8 mouse cellular contexts compared by ENCODE assay signal in the genomic region with DNA sequence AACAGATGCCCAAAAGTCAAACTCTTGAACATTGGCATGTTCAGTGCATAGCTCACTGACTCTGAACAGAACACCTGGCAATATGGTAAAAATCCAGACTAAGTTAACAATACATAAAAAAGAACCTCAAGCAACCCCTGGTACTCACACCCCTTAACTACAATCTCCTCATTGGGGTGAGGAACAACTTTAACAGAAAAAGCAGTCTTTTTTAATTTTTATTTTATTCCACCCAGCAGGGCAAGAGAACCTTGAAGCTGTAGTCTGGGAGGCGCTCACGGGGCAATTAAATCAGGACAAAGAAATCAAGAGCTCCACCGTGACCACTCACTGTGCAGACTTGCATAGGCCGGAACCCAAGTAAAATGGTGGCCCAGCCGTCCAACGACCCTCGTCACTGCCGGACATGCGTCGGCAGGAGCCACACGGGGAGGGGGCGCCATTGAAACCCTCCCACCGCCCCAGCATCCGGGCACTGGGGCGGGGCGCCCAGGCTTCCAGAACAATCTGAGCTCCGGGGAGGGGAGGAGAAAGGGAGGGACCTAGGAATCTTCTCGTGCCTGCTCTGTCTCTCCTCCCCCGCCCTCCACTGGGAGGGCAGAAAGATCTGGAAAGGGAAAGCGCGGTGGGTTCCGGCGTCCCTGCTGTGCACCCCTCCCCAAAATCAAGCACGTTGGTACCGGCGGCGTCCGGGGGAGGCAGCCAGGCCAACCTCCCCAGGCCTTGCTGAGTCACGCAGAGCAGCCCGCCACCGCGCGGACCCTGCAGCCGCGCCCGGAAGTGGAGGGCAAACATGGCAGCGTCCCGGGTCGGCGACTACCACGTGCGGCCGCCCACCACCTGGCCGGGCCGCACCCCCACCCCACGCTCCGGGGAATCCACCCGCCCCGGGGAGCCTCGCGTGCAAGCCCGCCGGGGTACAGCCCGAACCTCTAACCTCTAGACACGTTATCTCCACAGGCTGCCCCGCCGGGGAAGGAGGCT. TPM values are rescaled to one million over a fixed set of nuclear protein-coding genes. Genes with fewer than 3 reads are reported as not detected.
DNase-seq lines count a peak whose midpoint lies in the region; ATAC-seq and TF ChIP-seq lines count a peak whose summit lies in the region.

No protein-coding gene starts in this region.

- peak; percentile 86 for DNase-seq in 3134 (ENCODE audit: extremely low read depth, insufficient read length, low spot score)
- DNase-seq in adrenal gland, postnatal 10 days: peak; percentile 81
- DNase-seq in heart, adult 8-10 months (ENCODE audit: low spot score): peak; percentile 75
- peak; percentile 89 for DNase-seq in kidney, adult 2 months
- DNase-seq in limb, embryonic 14.5 days (ENCODE audit: low spot score): peak; percentile 91
- peak; percentile 89 for DNase-seq in midbrain, embryonic 14.5 days
- peak; percentile 62 to 64 for DNase-seq in spleen, postnatal 36 days (ENCODE audit: low spot score in 2 of 2)

- peak; percentile 48 for ATAC-seq in embryonic facial prominence, embryonic 13.5 days (ENCODE audit: insufficient number of reproducible peaks, insufficient read depth, low FRiP score, low TSS enrichment, low read depth)
- peak; percentile 41 for ATAC-seq in limb, embryonic 14.5 days (ENCODE audit: low FRiP score, low read depth)
- ATAC-seq in midbrain, embryonic 14.5 days (ENCODE audit: low FRiP score, low TSS enrichment): peak; percentile 60

- H3K9ac ChIP-seq in embryonic facial prominence, embryonic 13.5 days: peak overlapping the region; percentile 100
- peak overlapping the region; percentile 98 for H3K9ac ChIP-seq in limb, embryonic 14.5 days (ENCODE audit: low read depth, low read length, severe bottlenecking)
- peak overlapping the region; percentile 98 for H3K9ac ChIP-seq in midbrain, embryonic 14.5 days (replicated peaks; ENCODE audit: low read length)

- no peak for TF ChIP-seq CTCF in kidney, adult 2 months (conservative IDR thresholded peaks at IDR 0.05; ENCODE audit: insufficient read depth, insufficient read length, low read depth, low read length)

- H3K4me1 ChIP-seq in embryonic facial prominence, embryonic 13.5 days: peaks cover 30% of the 10 kb centered on the region
- H3K4me1 ChIP-seq in kidney, adult 2 months (ENCODE audit: control insufficient read depth, insufficient read depth, low read length): peaks cover 10% of the 10 kb centered on the region; the same call in 1 of the 2 replicates
- H3K4me1 ChIP-seq in limb, embryonic 14.5 days (ENCODE audit: control insufficient read depth, insufficient read depth, low read length): peaks cover 10% of the 10 kb centered on the region
- H3K4me1 ChIP-seq in midbrain, embryonic 14.5 days (ENCODE audit: control insufficient read depth, insufficient read depth, low read length): peaks cover 13% of the 10 kb centered on the region; the same call in 1 of the 2 replicates

- peak overlapping the region; percentile 98 for H3K27ac ChIP-seq in embryonic facial prominence, embryonic 13.5 days
- H3K27ac ChIP-seq in kidney, adult 2 months (ENCODE audit: insufficient read depth, low read depth, low read length): peak overlapping the region; percentile 99
- peak overlapping the region; percentile 97 for H3K27ac ChIP-seq in limb, embryonic 14.5 days (replicated peaks; ENCODE audit: low read depth, low read length)
- peak overlapping the region; percentile 99 for H3K27ac ChIP-seq in midbrain, embryonic 14.5 days (replicated peaks; ENCODE audit: low read depth, low read length)

- H3K9me3 ChIP-seq in embryonic facial prominence, embryonic 13.5 days: no peaks in the 10 kb centered on the region
- no peaks in the 10 kb centered on the region for H3K9me3 ChIP-seq in limb, embryonic 14.5 days (ENCODE audit: control insufficient read depth, low read length)
- H3K9me3 ChIP-seq in midbrain, embryonic 14.5 days (ENCODE audit: control insufficient read depth, low read length): no peaks in the 10 kb centered on the region

- peaks cover 46% of the 10 kb centered on the region for H3K36me3 ChIP-seq in embryonic facial prominence, embryonic 13.5 days
- peaks cover 31% of the 10 kb centered on the region for H3K36me3 ChIP-seq in kidney, adult 2 months (ENCODE audit: control insufficient read depth, insufficient read depth, low read length)
- H3K36me3 ChIP-seq in limb, embryonic 14.5 days (ENCODE audit: control insufficient read depth, insufficient read depth, low read length): peaks cover 49% of the 10 kb centered on the region
- peaks cover 42% of the 10 kb centered on the region for H3K36me3 ChIP-seq in midbrain, embryonic 14.5 days (ENCODE audit: control insufficient read depth, insufficient read depth, low read length)

- TF ChIP-seq POLR2A in kidney, adult 2 months (IDR thresholded peaks at IDR 0.05; ENCODE audit: low read depth, low read length): no peak
- no peak for TF ChIP-seq POLR2A in limb, embryonic 14.5 days (IDR thresholded peaks at IDR 0.05; ENCODE audit: borderline replicate concordance, extremely low read depth, insufficient read depth, insufficient read length)

- peak overlapping the region; percentile 82 for H3K4me2 ChIP-seq in embryonic facial prominence, embryonic 13.5 days
- H3K4me2 ChIP-seq in limb, embryonic 14.5 days (replicated peaks; ENCODE audit: low read depth, low read length, severe bottlenecking): peak overlapping the region; percentile 73
- H3K4me2 ChIP-seq in midbrain, embryonic 14.5 days (ENCODE audit: low read length): peak overlapping the region; percentile 90

- H3K27me3 ChIP-seq in embryonic facial prominence, embryonic 13.5 days: no peaks in the 10 kb centered on the region
- no peaks in the 10 kb centered on the region for H3K27me3 ChIP-seq in kidney, adult 2 months (replicated peaks; ENCODE audit: control insufficient read depth, insufficient read depth, low read length)
- H3K27me3 ChIP-seq in limb, embryonic 14.5 days (ENCODE audit: control insufficient read depth, insufficient read depth, low read length): no peaks in the 10 kb centered on the region
- H3K27me3 ChIP-seq in midbrain, embryonic 14.5 days (ENCODE audit: control insufficient read depth, insufficient read depth, low read length): no peaks in the 10 kb centered on the region

- under 1% methylated on average over 57 of the region's 57 CpGs for whole genome bisulfite sequencing in embryonic facial prominence, embryonic 13.5 days
- under 1% methylated on average over 56 of the region's 57 CpGs for WGBS in kidney, adult 2 months
- under 1% methylated on average over 38 of the region's 57 CpGs for WGBS in limb, embryonic 14.5 days
- under 1% methylated on average over 56 of the region's 57 CpGs for whole genome bisulfite sequencing in midbrain, embryonic 14.5 days

- H3K4me3 ChIP-seq in embryonic facial prominence, embryonic 13.5 days: peak overlapping the region; percentile 99
- peak overlapping the region; percentile 79 for H3K4me3 ChIP-seq in kidney, adult 2 months (ENCODE audit: insufficient read depth, low read depth, low read length)
- peak overlapping the region; percentile 96 for H3K4me3 ChIP-seq in limb, embryonic 14.5 days (replicated peaks; ENCODE audit: low read length)
- H3K4me3 ChIP-seq in midbrain, embryonic 14.5 days (replicated peaks; ENCODE audit: low read depth, low read length): peak overlapping the region; percentile 100

RNA-seq across cellular contexts. Expression of a gene that starts 0.7 kb away (rescaled TPM):
- 1,000 to 10,000 TPM; 1,111 to 1,198 TPM for total RNA-seq in adrenal gland, postnatal 10 days (2021)
- 1,480 and 1,606 TPM in 2 replicates for polyA plus RNA-seq in embryonic facial prominence, embryonic 13.5 days (2015; fragmentation: Nextera tagmentation; extraction: Ambion mirVana)
- total RNA-seq in heart, adult 8-10 months (2022): 1,000 to 10,000 TPM; 1,121 to 1,613 (median 1,357) TPM
- 369 and 408 TPM in 2 replicates for polyA plus RNA-seq in kidney, adult 2 months (2012; rRNA removed)
- 788 and 951 TPM in 2 replicates for polyA plus RNA-seq in limb, embryonic 14.5 days (2012; rRNA removed)
- polyA plus RNA-seq in limb, embryonic 14.5 days (2014; fragmentation: Nextera tagmentation; extraction: Ambion mirVana): 1,382 and 1,446 TPM in 2 replicates
- polyA plus RNA-seq in midbrain, embryonic 14.5 days (2014; fragmentation: Nextera tagmentation; extraction: Ambion mirVana): 1,248 and 1,388 TPM in 2 replicates

RNA-seq across cellular contexts. Expression of a gene that starts 8.7 kb away (rescaled TPM):
- 10 to 100 TPM; 65.9 TPM for total RNA-seq in adrenal gland, postnatal 10 days (2021)
- polyA plus RNA-seq in embryonic facial prominence, embryonic 13.5 days (2015; fragmentation: Nextera tagmentation; extraction: Ambion mirVana): 104 and 122 TPM in 2 replicates
- 10 to 100 TPM; 23.1 to 27.9 (median 25.3) TPM for total RNA-seq in heart, adult 8-10 months (2022)
- polyA plus RNA-seq in kidney, adult 2 months (2012; rRNA removed): 75.5 and 96.1 TPM in 2 replicates
- polyA plus RNA-seq in limb, embryonic 14.5 days (2012; rRNA removed): 96.9 and 168 TPM in 2 replicates
- polyA plus RNA-seq in limb, embryonic 14.5 days (2014; fragmentation: Nextera tagmentation; extraction: Ambion mirVana): 128 and 138 TPM in 2 replicates
- polyA plus RNA-seq in midbrain, embryonic 14.5 days (2014; fragmentation: Nextera tagmentation; extraction: Ambion mirVana): 73.0 and 77.1 TPM in 2 replicates

RNA-seq across cellular contexts. Expression of a gene that starts 16.9 kb away (rescaled TPM):
- total RNA-seq in adrenal gland, postnatal 10 days (2021): 1 to 10 TPM; 4.4 to 6.2 TPM
- 4.7 TPM in 2 replicates for polyA plus RNA-seq in embryonic facial prominence, embryonic 13.5 days (2015; fragmentation: Nextera tagmentation; extraction: Ambion mirVana)
- total RNA-seq in heart, adult 8-10 months (2022): 1 to 10 TPM in 3 of 4 experiments, under 1 TPM in 1; 0.65 to 1.5 (median 1.3) TPM
- polyA plus RNA-seq in kidney, adult 2 months (2012; rRNA removed): 4.3 and 5.8 TPM in 2 replicates
- polyA plus RNA-seq in limb, embryonic 14.5 days (2012; rRNA removed): 3.6 and 4.3 TPM in 2 replicates
- 4.0 and 6.6 TPM in 2 replicates for polyA plus RNA-seq in limb, embryonic 14.5 days (2014; fragmentation: Nextera tagmentation; extraction: Ambion mirVana)
- 4.2 and 4.9 TPM in 2 replicates for polyA plus RNA-seq in midbrain, embryonic 14.5 days (2014; fragmentation: Nextera tagmentation; extraction: Ambion mirVana)

RNA-seq across cellular contexts. Expression of a gene that starts 22.9 kb away (rescaled TPM):
- total RNA-seq in adrenal gland, postnatal 10 days (2021): 1 to 10 TPM; 1.2 to 3.1 TPM
- polyA plus RNA-seq in embryonic facial prominence, embryonic 13.5 days (2015; fragmentation: Nextera tagmentation; extraction: Ambion mirVana): 7.7 and 10.1 TPM in 2 replicates
- under 1 TPM in 1 of 4 experiments, not detected in 3; 0.09 TPM for total RNA-seq in heart, adult 8-10 months (2022)
- 1.9 and 2.1 TPM in 2 replicates for polyA plus RNA-seq in kidney, adult 2 months (2012; rRNA removed)
- 6.1 and 9.3 TPM in 2 replicates for polyA plus RNA-seq in limb, embryonic 14.5 days (2012; rRNA removed)
- 2.9 and 4.7 TPM in 2 replicates for polyA plus RNA-seq in limb, embryonic 14.5 days (2014; fragmentation: Nextera tagmentation; extraction: Ambion mirVana)
- polyA plus RNA-seq in midbrain, embryonic 14.5 days (2014; fragmentation: Nextera tagmentation; extraction: Ambion mirVana): 20.4 and 24.1 TPM in 2 replicates

RNA-seq across cellular contexts. Expression of a gene that starts 27.0 kb away (rescaled TPM):
- 100 to 1,000 TPM; 130 to 145 TPM for total RNA-seq in adrenal gland, postnatal 10 days (2021)
- 69.8 and 77.4 TPM in 2 replicates for polyA plus RNA-seq in embryonic facial prominence, embryonic 13.5 days (2015; fragmentation: Nextera tagmentation; extraction: Ambion mirVana)
- 10 to 100 TPM; 58.9 to 70.8 (median 66.9) TPM for total RNA-seq in heart, adult 8-10 months (2022)
- polyA plus RNA-seq in kidney, adult 2 months (2012; rRNA removed): 89.5 and 90.4 TPM in 2 replicates
- polyA plus RNA-seq in limb, embryonic 14.5 days (2012; rRNA removed): 122 and 157 TPM in 2 replicates
- 94.5 and 103 TPM in 2 replicates for polyA plus RNA-seq in limb, embryonic 14.5 days (2014; fragmentation: Nextera tagmentation; extraction: Ambion mirVana)
- 21.2 and 33.2 TPM in 2 replicates for polyA plus RNA-seq in midbrain, embryonic 14.5 days (2014; fragmentation: Nextera tagmentation; extraction: Ambion mirVana)

Comparison
In these comparisons a context has a peak if more than half of its experiments do, and no peak if none do; other contexts are left out.
1. Peak in every context shown above with its lines: DNase-seq, ATAC-seq, H3K4me3 ChIP-seq and H3K27ac ChIP-seq.